Mouse (Mus musculus) hindlimb bud, embryonic 11.5 days (tissue): ENCODE measurements around the gene Carns1.

Source experiments
- DNase-seq: peaks from one replicate; pipeline ENCODE4 v3.0.0-alpha.2; 2012; ENCODE audit warnings: low read depth, low spot score; ENCODE audit errors: extremely low spot score

Gene Carns1

GRCm38 (mm10) chr19:4203148-4203547 lies 27.9 kb upstream of the Carns1 start:
- DNase-seq, result no peak

DNA sequence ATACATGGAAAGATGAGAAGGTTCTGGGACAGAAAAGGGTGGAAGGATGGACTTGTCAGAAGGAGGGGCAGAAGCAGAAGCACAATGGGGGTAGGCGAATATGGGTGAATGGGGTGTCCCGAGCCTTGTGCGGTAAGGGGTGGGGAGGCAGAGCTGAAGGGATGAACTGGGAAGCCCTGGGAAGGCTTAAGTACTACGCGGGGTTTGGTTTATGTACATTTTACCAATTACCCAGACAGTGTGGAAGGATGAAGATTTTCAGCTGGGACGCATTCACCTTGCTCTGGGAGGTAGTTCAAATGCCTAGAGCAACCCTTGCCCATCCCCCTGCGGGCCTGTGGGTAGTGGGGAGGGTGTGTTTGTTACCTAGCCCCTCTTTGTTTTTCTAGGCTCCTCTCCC lies 26.9 kb upstream of the Carns1 start:
- DNase-seq, result no peak

- DNase-seq, result peak; percentile 94
These were observed 26.1 kb upstream of the Carns1 start, which contains the start of gene Rad9a for GRCm38 (mm10) chr19:4201291-4201909. Rad9a (minus strand) TSS chr19:4201662.

GRCm38 (mm10) chr19:4197180-4197579 lies 21.9 kb upstream of the Carns1 start:
- no peak for DNase-seq

GRCm38 (mm10) chr19:4196548-4196947 lies 21.3 kb upstream of the Carns1 start:
- DNase-seq, result no peak

DNA sequence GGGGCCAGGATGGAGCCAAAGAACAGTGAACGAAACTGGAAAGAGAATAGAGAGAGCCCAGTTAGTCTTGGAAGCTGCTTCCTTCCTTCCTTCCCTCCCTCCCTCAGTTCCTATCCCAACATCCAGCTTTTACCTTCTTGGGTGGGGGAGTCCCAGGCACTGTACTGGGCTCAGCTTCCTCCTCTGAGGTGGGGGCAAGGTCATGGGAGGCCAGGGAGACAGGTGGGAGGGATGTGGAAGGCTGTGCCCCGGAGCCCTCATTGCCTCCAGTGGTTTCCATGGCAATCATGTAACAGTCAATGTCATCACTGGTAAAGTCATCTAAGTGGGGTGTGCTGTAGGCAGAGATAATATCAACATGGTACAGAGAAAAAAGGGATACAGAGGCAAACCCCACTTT lies 20.8 kb upstream of the Carns1 start:
- DNase-seq, result no peak

GRCm38 (mm10) chr19:4194776-4195650 lies 19.7 kb upstream of the Carns1 start:
- no peak for DNase-seq

DNA sequence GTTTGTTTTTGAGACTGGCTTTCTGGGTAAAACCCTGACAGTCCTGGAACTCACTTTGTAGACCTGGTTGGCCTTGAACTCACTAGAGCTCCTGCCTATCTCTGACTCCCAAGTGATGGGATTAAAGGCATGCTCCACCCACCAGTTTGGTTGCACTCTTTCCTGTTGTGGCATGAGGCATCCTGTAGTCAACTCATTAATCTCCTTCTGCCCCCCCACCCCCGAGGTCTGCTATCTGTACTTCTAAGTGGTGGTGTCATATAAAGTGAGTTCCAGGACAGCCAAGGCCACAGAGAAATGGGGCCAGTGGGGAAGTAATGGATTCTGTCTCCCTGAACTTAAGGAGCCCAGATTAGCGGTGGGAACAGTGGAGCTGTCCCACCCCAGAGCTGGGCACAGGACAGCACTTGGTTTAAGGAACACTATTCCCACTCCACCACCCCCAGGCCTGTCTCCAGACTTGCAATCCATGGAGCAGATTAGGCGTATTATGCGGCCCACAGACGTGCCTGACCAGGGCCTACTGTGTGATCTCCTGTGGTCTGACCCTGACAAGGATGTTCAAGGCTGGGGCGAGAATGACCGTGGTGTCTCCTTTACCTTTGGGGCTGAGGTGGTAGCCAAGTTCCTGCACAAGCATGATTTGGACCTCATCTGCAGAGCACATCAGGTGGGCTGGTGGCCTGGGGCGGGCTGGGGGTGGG lies 18.9 kb upstream of the Carns1 start:
- no peak for DNase-seq

- no peak for DNase-seq
These were observed 17.9 kb upstream of the Carns1 start for GRCm38 (mm10) chr19:4193129-4193528.

DNA sequence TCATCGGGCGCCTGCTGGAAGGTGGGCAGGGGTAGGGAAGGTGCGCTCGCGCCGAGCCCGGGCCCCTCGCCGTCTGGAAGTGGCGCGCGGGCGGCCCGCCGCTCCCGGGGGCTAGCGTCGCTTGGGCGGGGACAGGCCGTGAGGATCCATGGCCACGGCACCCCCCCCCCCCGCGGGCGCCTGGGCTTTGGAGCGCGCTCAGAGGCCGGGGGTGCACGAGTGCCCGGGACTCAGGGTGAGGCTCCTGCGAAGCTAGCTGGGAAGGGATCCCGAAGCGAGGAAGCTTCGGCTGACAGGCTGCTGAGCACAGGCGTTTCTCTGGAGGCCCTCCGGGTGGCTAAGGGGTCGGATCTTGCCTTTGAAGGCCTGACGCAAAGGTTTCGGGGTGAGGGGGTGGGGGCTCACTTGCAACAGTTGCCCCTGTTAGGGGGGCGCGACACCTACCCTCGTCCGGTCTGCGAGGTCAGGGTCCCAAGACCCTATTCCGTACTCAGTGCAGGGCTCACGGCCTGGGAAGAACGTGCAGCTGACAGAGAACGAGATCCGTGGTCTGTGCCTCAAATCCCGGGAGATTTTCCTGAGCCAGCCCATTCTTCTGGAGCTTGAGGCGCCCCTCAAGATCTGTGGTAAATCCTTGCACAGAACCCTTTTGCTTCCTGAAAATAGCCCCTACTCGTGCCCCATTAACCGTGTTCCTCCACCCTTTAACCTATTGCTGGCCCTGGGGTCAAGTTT lies 17.1 kb upstream of the Carns1 start:
- DNase-seq, result no peak

DNA sequence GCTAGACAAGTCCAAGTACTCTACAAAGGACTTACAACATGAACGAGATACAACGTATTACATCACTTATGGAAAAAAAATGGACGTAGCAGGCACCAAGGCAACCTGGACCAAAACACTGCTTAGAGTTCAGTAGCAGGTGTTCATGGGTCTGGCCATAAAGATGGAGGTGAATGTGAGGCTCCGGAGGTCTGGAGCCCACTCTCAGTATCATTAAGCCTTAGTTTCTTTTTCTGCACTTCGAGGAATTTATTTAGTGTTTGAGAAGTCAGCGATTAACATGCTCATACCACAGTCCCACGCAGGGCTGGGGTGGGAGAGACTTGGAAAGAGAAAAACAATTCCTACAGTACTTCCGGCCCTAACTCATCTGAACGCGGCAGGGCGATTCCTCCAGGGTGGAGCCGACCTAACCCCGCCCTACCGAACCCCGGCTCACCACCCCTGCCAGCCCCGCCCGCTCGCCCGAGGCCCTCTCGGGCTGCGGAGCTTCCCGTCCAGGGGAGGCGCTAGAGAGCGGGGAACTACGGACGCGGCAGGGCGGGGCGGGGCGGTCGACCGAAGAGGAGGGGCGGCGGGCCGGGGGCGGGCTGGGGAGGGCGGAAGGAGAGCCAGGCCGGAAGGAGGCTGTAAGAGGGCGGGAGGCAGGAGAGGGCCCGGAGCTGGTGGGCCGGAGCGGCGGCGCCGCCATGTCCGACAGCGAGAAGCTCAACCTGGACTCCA lies 16.4 kb upstream of the Carns1 start, which contains the start of gene Ppp1ca:
Gene Ppp1ca (plus strand): TSS at position 538 of the 723 bp plus-strand sequence.
- peak; percentile 77 for DNase-seq

DNA sequence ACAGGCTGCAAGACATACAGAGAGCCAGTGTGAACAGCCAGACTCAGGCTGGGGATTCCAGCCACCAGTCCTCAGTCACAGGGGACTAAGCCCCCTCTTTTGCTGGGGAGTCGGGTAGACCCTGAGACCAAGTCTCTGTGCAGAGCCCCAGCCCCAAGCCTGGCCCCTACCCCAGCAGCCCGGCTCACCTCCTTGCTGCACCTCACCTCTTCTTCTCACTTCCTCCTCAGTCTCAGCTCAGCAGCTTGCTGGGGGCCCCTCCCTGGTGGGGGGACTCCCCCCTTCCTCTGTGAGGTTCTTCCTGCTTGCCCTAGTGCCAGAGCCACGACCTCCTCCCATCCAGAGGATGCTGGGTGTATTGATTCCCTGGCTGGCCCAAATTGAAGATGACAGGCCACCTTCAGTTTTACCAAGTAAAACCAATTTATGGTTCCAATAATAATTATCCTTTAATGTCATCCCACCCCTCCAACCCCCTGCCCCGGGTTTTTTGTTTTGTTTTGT lies 15.6 kb upstream of the Carns1 start, which contains the start of gene Tbc1d10c:
Gene Tbc1d10c (minus strand): TSS at position 454 of the 504 bp plus-strand sequence.
- DNase-seq, result no peak

- DNase-seq, result no peak
These were observed 13.9 kb upstream of the Carns1 start for GRCm38 (mm10) chr19:4189051-4189620.

- no peak for DNase-seq
These were observed 12.0 kb upstream of the Carns1 start for GRCm38 (mm10) chr19:4187303-4187702.

DNA sequence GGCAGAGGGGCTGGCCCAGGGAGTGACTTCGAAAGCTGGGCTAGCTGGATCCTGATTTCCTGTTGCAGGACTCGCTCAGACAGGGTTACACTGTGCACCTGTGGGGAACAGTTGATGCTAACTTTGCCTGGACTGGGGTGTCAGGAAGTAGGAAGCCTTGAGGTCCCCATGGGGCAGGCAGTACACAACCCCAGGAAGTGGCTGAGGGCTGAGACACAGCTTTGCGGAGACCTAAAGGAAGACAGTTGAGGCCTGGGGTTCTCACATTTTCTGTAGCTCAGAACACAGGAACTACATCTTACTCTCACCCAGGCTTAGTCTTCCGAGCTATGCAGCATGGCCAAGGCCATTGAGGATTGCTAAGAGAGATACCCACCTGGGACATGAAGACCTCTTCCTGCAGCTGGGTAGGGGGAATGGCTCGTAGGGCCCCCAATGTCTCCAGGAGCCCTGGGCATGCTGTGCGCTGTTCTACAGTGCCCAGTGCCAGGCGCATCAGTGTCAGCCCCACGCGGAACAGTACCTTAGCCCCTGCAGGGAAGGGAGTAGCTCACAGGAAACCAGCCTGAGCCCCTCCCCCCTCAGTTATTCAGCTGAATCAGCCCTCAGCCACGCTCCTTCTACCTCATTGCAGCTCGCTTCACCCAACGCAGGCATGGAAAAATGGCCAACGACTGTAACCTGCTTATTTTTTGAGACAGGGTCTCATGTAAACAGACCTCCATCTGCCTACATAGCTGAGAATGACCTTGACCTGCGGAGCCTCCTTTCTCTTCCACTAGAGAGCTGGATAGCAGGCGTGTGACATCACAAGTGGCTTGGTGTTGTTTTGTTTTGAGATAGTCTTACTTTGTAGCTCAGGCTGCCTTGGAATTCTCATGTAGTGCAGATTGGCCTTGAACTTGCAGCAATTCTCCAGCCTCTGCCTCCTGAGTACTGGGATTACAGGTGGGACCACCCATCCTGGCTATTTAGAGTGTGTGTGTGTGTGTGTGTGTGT lies 10.0 kb upstream of the Carns1 start:
- no peak for DNase-seq

GRCm38 (mm10) chr19:4183689-4184088 lies 8.4 kb upstream of the Carns1 start:
- DNase-seq, result no peak

GRCm38 (mm10) chr19:4181892-4182291 lies 6.6 kb upstream of the Carns1 start:
- DNase-seq, result no peak

- no peak for DNase-seq
These were observed 5.1 kb upstream of the Carns1 start for GRCm38 (mm10) chr19:4180411-4180810.
